Mouse (Mus musculus) MN1 (cell line): Measurements from ENCODE around the gene Helq.

Experiments used
- DNase-seq: peaks from one replicate; pipeline ENCODE4 v3.0.0-alpha.2; 2016; ENCODE audit warnings: low spot score

Gene Helq

DNA sequence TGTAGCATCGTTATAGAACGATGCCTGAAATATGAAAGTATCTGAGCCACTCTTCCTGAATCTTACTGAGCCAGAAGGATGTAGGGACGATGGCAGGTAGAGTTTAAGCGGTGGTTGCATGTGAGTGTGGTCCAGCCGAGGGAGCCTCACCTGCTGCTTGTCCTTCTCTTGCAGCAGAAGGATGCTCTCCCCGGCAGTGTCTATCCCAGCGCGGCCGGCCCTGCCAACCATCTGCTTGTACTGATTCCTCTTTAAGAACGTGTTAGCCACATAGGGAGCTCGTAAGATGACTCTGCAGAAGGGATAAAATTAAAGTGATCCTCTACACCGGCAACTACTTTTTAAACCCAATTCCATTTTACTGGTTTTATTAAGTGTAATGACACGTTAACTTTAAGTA is 19.4 kb downstream of the Helq start:
- no peak for DNase-seq

GRCm38 (mm10) chr5:100776900-100777299 is 21.5 kb downstream of the Helq start:
- no peak for DNase-seq

- no peak for DNase-seq
Measured at GRCm38 (mm10) chr5:100775778-100776404, 22.5 kb downstream of the Helq start.

- no peak for DNase-seq
Measured at GRCm38 (mm10) chr5:100771575-100771974, 26.8 kb downstream of the Helq start.

DNA sequence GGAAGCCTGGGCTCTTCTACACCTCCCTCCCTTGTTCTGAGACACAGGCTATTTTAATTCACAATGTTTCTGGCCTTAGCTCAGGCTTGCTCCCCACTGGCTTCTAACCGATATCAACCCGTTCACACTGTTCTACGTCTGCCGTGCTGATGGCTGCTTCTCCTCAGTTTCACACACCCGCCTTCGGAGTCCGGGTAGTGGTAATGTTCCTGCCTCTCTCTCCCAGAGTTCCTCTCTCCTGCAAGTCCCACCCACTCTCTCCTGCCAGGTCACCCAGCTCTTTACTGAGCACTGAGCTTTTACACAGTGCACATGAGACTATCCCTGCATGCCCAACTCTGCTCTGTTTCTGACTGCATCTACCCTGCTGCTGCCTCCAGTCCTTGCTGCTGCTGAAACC is 32.4 kb downstream of the Helq start:
- DNase-seq = no peak

GRCm38 (mm10) chr5:100761736-100762135 is 36.7 kb downstream of the Helq start:
- no peak for DNase-seq

DNA sequence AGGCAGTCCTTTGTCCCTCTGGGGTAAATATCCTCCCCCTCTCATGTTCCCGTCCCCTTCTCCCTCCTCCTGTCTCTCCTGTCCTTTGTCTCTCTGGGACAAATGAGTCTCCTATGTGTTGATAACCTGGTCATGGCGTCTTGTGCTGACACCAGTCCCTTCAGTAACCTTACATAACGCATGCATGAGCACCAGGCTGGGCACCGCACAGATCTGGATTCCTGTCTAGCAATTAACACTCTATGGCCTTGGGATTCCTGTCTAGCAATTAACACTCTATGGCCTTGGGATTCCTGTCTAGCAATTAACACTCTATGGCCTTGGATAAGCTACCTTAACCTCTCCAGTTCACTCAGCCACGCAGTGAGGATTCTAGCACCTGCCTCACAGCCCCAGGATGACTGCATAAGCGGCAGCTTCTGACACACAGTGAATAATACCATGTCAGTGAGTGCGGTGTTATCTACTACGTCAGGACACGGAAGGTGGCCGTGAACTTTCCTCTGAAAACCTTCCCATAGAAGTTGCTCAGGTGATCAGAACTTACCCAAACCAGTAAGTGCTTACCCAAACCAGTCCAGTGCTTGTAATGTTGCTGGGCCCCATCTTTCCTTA is 38.2 kb downstream of the Helq start:
- no peak for DNase-seq

GRCm38 (mm10) chr5:100758121-100758520 is 40.3 kb downstream of the Helq start:
- no peak for DNase-seq

- DNase-seq = no peak
Measured at GRCm38 (mm10) chr5:100753407-100753806, 45.0 kb downstream of the Helq start.

GRCm38 (mm10) chr5:100751655-100752054 is 46.7 kb downstream of the Helq start:
- no peak for DNase-seq

- no peak for DNase-seq
Measured at GRCm38 (mm10) chr5:100750617-100751255, 47.7 kb downstream of the Helq start.

DNA sequence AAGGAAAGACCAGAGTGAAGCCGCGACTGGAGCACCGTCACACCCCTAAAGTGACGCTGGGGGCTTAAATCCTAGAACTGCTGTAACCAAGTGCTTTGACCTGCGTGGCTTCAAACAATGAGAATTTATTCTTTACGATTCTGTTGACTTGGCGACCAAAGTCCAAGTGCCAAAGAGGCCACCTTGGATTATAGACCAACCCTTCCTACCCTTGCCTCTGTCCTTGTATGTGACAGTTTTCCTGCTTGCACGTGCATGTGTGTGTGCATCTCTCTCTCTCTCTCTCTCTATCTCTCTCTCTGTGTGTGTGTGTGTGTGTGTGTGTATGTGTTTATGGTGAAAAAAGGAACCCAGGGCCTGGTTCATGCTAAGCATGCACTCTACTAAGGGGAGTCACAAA is 59.6 kb downstream of the Helq start:
- DNase-seq = no peak

GRCm38 (mm10) chr5:100736919-100737318 is 61.5 kb downstream of the Helq start:
- DNase-seq = no peak

DNA sequence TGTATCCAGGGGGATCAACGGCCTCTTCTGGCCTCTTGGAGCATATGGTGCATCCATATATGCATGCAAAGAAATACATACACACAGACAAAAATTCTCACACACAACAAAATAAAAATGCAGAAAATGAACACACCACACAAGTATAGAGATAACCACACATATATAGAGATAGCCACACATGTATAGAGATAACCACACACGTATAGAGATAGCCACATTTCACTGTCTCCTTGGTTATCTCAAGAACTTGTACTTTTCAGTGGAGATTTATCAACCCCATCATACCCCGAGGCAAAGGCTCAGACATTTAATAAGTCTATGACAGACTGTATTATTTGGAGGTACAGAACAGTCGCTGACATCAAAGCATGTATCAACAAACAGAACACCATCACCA is 63.9 kb downstream of the Helq start:
- DNase-seq = no peak

DNA sequence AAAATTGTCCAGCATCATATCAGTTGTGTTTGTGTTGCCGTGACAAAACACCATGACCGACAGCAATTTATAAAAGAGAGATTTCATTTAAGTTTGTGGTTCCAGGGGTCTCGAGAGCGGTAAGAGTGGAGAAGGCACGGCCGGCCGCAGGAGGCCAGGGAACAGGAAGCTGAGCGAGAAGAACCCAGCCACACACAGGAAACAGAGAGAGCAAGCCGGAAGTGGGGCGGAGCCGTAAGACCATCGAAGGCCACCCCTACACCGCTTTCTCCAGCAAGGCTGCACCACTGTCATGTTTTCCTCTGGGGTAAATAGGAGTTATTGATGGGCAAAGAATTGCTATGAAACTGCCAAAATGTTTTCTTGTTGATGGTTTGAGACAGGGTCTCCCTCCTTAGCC is 69.6 kb downstream of the Helq start:
- no peak for DNase-seq

- DNase-seq = no peak
Measured at GRCm38 (mm10) chr5:100726001-100726400, 72.4 kb downstream of the Helq start.

GRCm38 (mm10) chr5:100719235-100720088 is 78.9 kb downstream of the Helq start, which contains the start of gene Hpse:
Gene Hpse, minus strand, starts transcription at chr5:100719716.
- peak; percentile 46 for DNase-seq

GRCm38 (mm10) chr5:100716762-100717161 is 81.6 kb downstream of the Helq start:
- DNase-seq = no peak
